Mouse (Mus musculus) activated CD4-positive, CD25-positive, alpha-beta regulatory T cell, adult 4 months (primary cell): ENCODE results near the gene Ppp1ca. TPM values are rescaled to one million over a fixed set of nuclear protein-coding genes. Genes with fewer than 3 reads are reported as not detected.
A peak's percentile ranks its signal among the peaks of the same experiment; 100 is the strongest.

Experiments used
- ATAC-seq: one replicate; pipeline ENCODE4 v1.8.0; 2017
- polyA plus RNA-seq, 2 experiments: library from polyadenylated mRNA; unstranded; fragments of 100-300 nt; shearing (Covaris generic); gene quantifications; one replicate each; pipeline ENCODE4 v1.2.1; 2017

Ppp1ca gene
- 1,000 to 10,000 TPM in 1 of 2 experiments, 100 to 1,000 TPM in 1; 945 to 1,075 TPM for polyA plus RNA-seq

DNA sequence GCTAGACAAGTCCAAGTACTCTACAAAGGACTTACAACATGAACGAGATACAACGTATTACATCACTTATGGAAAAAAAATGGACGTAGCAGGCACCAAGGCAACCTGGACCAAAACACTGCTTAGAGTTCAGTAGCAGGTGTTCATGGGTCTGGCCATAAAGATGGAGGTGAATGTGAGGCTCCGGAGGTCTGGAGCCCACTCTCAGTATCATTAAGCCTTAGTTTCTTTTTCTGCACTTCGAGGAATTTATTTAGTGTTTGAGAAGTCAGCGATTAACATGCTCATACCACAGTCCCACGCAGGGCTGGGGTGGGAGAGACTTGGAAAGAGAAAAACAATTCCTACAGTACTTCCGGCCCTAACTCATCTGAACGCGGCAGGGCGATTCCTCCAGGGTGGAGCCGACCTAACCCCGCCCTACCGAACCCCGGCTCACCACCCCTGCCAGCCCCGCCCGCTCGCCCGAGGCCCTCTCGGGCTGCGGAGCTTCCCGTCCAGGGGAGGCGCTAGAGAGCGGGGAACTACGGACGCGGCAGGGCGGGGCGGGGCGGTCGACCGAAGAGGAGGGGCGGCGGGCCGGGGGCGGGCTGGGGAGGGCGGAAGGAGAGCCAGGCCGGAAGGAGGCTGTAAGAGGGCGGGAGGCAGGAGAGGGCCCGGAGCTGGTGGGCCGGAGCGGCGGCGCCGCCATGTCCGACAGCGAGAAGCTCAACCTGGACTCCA, at the start of gene Ppp1ca:
TSS of gene Ppp1ca (plus strand) at position 538 of the 723 bp plus-strand sequence.
- ATAC-seq = peak; percentile 73

- ATAC-seq = no peak
These were observed 49.3 kb upstream of the Ppp1ca start for GRCm38 (mm10) chr19:4142416-4143173.

DNA sequence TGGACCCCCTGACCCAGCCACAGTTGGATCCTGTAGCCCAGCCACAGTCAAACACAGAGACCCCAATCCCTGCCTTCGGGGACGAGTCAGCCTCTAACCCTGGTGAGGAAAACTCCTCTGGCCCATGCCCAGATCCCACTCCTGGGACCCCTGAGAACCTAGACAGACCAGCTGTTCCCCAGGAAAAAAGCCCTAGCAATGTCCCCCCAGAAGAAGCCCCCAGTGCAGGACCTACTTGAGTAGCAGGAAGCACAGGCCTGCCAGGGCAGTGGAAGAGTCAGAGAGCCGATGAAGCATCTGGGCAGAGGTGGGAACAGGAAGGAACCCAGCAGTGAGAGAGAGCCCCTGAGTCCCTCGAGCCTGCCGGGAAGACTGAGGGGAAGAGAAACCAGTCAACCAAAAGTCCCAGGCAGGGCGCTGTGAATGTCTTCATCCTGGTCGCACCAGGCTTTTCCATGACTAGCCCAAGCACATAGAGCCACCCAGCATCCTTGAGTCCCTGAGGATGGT, 48.1 kb upstream of the Ppp1ca start, which contains the start of gene Cabp4:
TSS of gene Cabp4 (minus strand) at position 275 of the 510 bp plus-strand sequence.
- ATAC-seq = no peak

- no peak for ATAC-seq
These were observed 47.0 kb upstream of the Ppp1ca start for GRCm38 (mm10) chr19:4144550-4145498.

DNA sequence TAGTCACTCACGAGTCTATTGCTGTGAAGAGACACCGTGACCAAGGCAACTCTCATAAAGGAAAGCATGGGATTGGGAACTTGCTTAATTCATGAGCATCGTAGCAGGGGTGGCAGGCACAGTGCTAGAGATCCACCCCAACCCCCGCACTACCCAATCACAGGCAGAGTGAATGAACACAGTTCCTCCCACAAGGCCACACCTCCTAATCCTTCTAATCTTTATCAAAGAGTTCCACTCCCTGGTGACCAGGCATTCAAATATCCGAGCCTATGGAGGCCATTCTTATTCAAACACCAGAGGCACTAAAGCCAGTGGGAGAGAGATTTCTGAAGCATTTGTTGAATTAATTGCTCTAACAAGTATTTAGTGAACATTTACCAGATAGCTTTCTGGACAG, 45.9 kb upstream of the Ppp1ca start:
- ATAC-seq = no peak

DNA sequence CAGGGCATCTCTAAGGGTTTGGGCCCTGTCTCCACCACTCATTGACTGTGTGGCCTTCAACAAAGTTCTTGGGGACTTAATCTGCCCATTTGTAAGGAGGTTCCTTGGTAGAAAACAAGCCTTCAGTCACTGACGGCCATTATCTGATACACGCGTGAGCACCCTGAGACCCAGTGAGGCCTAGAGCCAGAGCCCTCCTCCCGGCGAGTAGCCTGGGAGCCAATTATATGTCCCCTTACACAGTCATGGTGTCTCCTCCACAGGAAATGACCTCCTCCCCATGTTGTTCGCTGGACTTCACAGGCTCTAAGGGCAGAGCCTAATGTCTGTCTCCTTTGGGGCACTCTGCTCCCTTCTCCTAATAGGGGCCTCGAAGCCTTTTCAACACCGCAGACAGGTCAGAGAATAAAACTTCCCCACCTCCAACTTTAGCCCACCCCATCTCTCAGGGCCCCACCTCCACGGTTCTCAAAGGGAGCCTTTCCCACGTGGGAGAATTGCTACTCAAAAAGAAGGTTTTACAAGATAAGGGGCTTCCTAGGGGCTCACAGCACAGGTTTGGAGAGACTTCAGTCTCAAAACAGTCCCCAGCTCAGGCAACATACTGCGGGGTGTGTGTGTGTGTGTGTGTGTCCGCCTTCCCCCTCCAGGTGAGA, 45.4 kb upstream of the Ppp1ca start:
- no peak for ATAC-seq

GRCm38 (mm10) chr19:4147022-4147405, 44.9 kb upstream of the Ppp1ca start:
- no peak for ATAC-seq

DNA sequence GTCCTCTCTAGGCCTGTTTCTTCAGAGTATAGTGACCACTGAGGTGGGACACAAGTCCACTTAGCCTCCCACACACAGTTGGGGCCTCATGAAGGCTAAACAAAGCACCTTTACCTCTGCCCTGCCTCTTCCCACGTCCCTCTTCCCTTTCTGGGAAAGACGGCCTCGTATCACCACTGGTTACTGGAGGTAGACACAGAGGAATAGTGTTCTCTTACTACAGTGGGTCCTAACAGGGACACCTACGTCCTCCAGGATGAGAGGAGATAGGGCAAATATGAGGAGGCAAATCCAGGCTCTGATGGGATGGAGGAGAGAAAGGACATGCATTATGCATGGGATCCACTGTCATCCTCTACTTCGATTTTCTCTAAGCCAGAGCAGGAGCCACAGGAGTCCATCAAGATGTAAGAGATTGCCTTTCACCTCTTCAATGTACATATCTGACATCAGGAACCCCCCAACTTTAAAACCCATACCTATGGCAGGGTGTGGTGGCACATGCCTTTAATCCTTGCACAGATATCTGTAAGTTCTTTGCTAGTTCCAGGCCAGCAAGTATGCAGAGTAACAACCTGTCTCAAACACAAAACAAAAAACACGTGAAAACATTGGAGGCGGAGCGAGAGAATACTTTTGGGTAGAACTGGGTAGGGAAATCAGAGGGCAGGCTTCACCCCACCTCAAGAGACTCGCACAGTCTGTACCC, 43.9 kb upstream of the Ppp1ca start:
- ATAC-seq = peak; percentile 13

DNA sequence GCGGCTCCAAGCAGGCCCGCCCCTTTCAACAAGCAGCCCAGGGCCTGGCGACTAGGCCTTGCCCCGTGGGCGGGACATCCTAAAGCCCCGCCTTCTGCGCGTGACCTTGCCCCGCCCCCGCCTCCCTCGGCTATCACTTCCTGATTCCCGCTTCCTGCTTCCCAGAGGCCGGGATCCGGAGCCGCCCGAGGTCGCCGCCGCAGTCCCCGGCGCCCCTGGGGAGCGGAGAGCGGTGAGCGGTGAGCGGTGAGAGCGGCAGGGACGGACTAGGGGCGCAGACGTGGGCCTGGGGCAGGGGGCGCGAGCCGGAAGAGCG, 43.4 kb upstream of the Ppp1ca start, which contains the start of gene Coro1b:
TSS of gene Coro1b (plus strand) at position 129 of the 316 bp plus-strand sequence.
- peak; percentile 98 for ATAC-seq

DNA sequence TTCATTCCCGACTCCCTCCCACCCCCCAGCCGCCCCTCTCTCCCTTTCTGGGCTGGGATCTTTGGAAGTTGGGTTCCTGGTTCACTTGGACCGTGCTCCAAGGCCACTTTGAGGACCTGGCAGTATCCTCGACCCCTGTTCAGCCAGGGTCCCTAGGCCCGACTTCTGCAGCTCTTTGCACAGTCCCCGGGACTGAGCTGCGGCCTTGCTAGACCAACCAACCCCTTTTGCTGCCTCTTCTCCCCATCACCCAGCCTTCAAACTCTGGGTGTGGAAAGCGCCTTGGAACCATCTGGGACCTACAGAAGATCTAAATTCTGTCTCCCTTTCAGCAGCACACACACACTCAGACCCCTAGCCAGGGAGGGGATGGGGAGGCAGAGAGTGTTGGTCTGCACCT, 43.0 kb upstream of the Ppp1ca start:
- no peak for ATAC-seq

DNA sequence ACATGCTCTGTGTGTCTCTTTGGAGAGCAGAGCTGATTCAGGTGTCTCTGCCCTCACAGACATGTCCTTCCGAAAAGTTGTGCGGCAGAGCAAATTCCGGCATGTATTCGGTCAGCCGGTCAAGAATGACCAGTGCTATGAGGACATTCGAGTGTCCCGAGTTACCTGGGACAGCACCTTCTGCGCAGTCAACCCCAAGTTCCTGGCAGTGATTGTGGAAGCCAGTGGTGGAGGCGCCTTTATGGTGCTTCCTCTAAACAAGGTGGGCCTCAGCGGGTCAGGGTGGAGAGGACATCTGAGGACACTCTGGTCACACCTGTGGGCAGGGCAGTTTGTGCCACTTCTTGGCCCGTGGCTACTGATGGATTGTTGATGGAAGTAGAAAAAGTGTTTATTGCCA, 42.6 kb upstream of the Ppp1ca start:
- no peak for ATAC-seq

DNA sequence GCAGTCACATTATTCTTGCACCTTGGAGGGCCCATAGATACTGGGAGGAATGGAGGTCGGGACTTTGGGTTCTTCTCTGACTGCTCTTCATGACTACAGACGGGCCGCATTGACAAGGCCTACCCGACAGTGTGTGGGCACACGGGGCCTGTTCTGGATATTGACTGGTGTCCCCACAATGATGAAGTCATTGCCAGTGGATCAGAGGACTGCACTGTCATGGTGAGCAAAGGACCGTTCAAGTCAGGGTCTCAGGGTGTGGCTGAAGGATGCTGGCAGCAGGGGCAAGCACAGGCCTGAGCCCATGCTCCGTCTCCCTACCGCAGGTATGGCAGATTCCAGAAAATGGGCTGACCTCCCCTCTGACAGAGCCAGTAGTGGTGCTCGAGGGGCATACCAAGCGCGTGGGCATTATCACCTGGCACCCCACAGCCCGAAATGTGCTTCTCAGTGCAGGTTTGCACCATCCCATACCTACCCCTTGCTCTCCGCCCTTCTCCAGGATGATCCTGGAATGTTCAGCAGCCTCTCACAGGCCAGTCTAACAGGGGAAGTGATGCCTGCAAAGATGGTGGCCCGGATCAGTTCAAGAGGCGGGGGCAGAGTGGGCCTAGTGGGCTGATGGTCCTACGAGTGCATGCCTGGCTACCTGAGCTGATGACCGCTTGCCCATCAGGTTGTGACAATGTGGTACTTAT, 42.0 kb upstream of the Ppp1ca start:
- ATAC-seq = no peak

GRCm38 (mm10) chr19:4150567-4151487, 41.0 kb upstream of the Ppp1ca start:
- no peak for ATAC-seq

DNA sequence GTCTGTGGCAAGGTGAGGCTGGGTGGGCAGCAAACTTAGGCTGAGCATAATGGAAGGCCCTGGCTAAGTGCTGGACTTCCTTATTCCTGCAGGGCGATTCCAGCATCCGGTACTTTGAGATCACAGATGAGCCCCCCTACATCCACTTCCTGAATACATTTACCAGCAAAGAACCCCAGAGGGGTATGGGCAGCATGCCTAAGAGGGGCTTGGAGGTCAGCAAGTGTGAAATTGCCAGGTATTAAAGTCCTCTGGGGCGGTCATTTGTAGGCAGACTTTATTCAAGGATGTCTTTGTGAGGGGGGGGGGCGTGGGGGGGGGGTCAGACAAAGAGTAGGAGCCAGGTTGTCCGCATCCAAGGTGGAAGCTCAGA, 40.4 kb upstream of the Ppp1ca start:
- ATAC-seq = no peak

DNA sequence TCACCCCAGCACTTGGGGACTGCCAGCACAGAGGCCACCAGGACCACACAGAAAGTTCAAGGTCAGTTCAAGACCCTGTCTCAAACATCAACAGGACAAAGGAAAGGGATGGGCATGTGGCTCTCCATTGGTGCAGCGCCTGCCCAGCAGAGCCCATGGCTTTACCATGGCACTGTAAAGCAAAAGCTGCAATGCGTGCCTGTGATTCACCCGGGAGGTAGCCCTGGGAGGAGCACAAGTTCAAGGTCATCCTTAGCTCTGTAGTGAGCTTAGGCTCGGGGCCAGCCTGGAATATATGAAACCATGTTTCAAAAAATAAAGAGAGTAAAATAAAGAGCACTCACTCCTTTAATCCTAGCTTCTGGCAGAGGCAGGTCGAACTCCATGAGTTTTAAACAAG, 40.0 kb upstream of the Ppp1ca start:
- no peak for ATAC-seq

DNA sequence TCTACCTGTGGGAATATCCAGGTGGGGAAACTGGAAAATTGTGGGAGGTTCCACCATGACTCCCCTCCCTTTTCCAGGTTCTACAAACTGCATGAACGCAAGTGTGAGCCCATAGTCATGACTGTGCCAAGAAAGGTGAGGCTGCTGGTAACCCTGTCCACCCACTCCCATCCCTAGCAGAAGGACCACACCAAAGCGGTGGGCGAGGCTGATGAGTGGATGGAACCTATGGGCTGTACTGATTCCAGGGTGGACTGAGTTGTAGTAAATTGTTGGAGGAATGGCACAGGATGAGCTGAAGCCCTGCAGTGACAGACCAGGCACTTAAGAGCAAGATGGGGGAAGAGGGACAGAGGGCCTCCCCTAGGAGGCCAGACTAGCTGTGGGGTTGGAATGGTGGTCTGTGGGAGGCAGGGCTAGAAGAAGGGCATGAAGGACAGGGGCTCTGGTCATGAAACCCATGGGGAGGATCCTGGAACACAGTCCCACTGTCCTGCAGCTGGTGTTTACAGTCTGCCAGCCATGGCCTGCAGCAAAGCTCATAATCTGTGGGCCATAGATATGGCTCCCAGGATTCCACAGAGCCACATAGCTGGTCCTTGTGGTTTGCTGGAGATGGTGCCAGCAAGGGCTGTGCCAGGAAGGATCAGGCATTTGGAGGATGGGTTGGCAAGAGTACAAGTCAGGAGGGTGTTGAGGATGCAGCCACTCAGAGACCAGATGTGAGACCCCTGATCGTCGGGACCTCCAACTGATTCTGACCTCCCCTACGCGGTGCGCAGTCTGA, 39.2 kb upstream of the Ppp1ca start:
- no peak for ATAC-seq

GRCm38 (mm10) chr19:4153232-4153654, 38.6 kb upstream of the Ppp1ca start, which contains the start of gene Ptprcap:
Ptprcap (plus strand) TSS chr19:4153604.
- no peak for ATAC-seq

DNA sequence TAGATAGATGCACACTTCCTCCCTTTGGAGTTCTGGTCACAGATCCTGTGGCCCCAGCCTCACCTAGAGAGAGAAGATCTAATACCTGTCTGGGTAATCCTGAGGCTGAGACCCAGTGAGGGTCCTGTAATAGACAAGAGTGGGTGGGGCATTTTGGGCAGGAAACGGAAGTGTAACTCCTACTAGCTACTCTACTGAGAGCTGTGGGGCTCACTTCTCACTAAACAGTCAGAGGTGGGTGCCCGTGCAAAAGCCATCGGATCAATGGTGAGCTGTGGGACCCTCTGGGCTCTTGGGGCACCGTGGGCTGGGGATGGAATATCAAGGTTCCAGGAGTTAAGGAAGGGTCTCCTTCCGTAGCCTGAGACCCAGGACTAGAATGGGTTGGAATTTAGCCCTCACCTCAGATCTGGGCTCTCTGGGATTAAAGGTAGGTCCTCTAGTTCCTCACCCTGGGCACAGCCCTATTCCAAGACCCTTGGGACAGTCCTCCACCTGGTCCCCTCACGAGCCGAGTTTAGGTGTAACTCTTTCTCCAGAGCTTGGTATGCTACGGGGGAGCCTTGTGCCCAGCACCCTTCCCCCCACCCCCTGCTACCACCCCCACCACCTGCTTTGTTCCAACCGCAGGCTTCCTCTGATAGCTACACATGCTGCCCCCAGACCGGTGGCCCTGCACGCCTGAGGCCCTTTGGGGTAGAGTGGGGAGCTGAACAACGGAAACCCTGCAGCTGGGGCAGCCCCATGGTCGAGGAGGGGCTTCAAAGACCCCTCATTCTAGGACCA, 37.2 kb upstream of the Ppp1ca start:
- ATAC-seq = peak; percentile 78
